Mouse (Mus musculus) midbrain, embryonic 14.5 days (tissue): Measurements from ENCODE around the gene Gm10100. TPM values are rescaled to one million over a fixed set of nuclear protein-coding genes. Genes with fewer than 3 reads are reported as not detected.
"Not testable (repeated sequence)": the region's sequence is repeated elsewhere in the genome, so short reads cannot be mapped to it uniquely, and the experiment has no call there.

Source experiments
- ATAC-seq: fragments of 200-750 bp; cut with Nextera tagmentation; 2 replicates; pipeline ENCODE4 v1.8.0; 2017; ENCODE audit warnings: moderate number of reproducible peaks, moderate library complexity; ENCODE audit not compliant: low FRiP score, low TSS enrichment
- DNase-seq: peaks from one replicate; pipeline ENCODE4 v3.0.0-alpha.2; 2015
- H3K27ac ChIP-seq: fragments of 300-500 bp; sonication (generic); replicated peaks from 2 replicates; pipeline ENCODE4 v1.5.1; 2014; ENCODE audit warnings: mild to moderate bottlenecking, low read depth, low read length, moderate library complexity
- H3K27me3 ChIP-seq: fragments of 300-500 bp; sonication (generic); 2 replicates; pipeline ENCODE4 v1.6.1; 2014; ENCODE audit warnings: low read length, control low read depth, mixed read lengths; ENCODE audit not compliant: control insufficient read depth, insufficient read depth
- H3K36me3 ChIP-seq: fragments of 300-500 bp; sonication (generic); 2 replicates; pipeline ENCODE4 v1.6.1; 2014; ENCODE audit warnings: low read length, control low read depth; ENCODE audit not compliant: control insufficient read depth, insufficient read depth
- H3K4me1 ChIP-seq: fragments of 300-500 bp; sonication (generic); 2 replicates; pipeline ENCODE4 v1.6.1; 2014; ENCODE audit warnings: mild to moderate bottlenecking, antibody characterized with exemption, low read length, control low read depth; ENCODE audit not compliant: control insufficient read depth, insufficient read depth
- H3K4me2 ChIP-seq: fragments of 300-500 bp; sonication (generic); 2 replicates; pipeline ENCODE4 v1.6.1; 2014; ENCODE audit warnings: mild to moderate bottlenecking, low read length, moderate library complexity
- H3K4me3 ChIP-seq: fragments of 300-500 bp; sonication (generic); replicated peaks from 2 replicates; pipeline ENCODE4 v1.5.1; 2014; ENCODE audit warnings: low read depth, low read length
- H3K9ac ChIP-seq: fragments of 300-500 bp; sonication (generic); replicated peaks from 2 replicates; pipeline ENCODE4 v1.6.1; 2014; ENCODE audit warnings: mild to moderate bottlenecking, low read length, moderate library complexity
- H3K9me3 ChIP-seq: fragments of 300-500 bp; sonication (generic); 2 replicates; pipeline ENCODE4 v1.6.1; 2016; ENCODE audit warnings: low read length, control low read depth, mixed read lengths; ENCODE audit not compliant: control insufficient read depth
- WGBS: fragments of 180-500 bp; shearing (Covaris S2); extraction: QIAGEN DNeasy Blood & Tissue Kit; methylation state at CpG from one replicate; pipeline ENCODE4 v1.1.7; 2014; 5-methylcytosine and 5-hydroxymethylcytosine counted together
- polyA plus RNA-seq: library from polyadenylated mRNA; unstranded; fragments of >200 nt; fragmentation: Nextera tagmentation; extraction: Ambion mirVana; gene quantifications from 2 replicates; pipeline ENCODE4 v1.2.1, GENCODE M21; 2014

The Gm10100 gene
- polyA plus RNA-seq, 1 experiment from 2014 or later: not detected

- H3K4me2 ChIP-seq, H3K9ac ChIP-seq, ATAC-seq, H3K36me3 ChIP-seq, H3K4me1 ChIP-seq, DNase-seq, H3K4me3 ChIP-seq, H3K27ac ChIP-seq, H3K9me3 ChIP-seq, H3K27me3 ChIP-seq: not testable (repeated sequence)
- WGBS: 79% methylated on average over 1 of the region's 1 CpGs
These were observed 44.9 kb downstream of the Gm10100 start, which contains the start of gene Gm3238 for GRCm38 (mm10) chr10:77771225-77771624. Gene Gm3238 (minus strand): TSS chr10:77771325.

DNA sequence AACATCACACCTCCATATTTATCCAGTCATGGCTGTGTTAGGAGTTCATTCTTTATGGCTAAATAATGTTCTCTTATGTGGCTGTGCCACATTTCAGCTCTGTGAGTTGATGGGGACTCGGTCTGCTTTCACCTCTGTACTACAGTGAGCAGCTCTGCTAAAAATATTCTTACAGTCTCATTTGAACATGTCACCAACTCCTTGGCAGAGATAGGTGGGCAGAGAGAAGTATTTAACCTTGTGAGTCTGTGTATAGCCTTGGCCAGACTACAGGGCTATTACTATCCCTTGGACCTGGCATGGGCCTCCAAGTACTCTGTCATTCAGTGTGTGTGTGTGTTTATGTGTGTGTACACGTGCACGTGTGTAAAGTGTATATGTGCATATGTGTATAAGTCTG lies 45.9 kb downstream of the Gm10100 start:
- WGBS: 88% methylated on average over 2 of the region's 3 CpGs
- H3K9ac ChIP-seq, H3K27ac ChIP-seq: not testable (repeated sequence)

More for the DNA sequence above, 45.9 kb downstream of the Gm10100 start:
- ATAC-seq, H3K27me3 ChIP-seq, H3K4me1 ChIP-seq, H3K9me3 ChIP-seq, H3K4me3 ChIP-seq, H3K4me2 ChIP-seq, H3K36me3 ChIP-seq, DNase-seq: not testable (repeated sequence)

Other genes starting within 250 kb of the Gm10100 start
- 37.4 and 41.2 TPM in 2 replicates for gene Fam207a, start 210.7 kb upstream of the Gm10100 start, polyA plus RNA-seq
- gene Itgb2, start 196.2 kb upstream of the Gm10100 start, polyA plus RNA-seq: 0.49 and 0.91 TPM in 2 replicates
- 52.1 and 71.8 TPM in 2 replicates for gene Pttg1ip, start 144.8 kb upstream of the Gm10100 start, polyA plus RNA-seq
- gene Sumo3, start 120.4 kb upstream of the Gm10100 start, polyA plus RNA-seq: 253 and 287 TPM in 2 replicates
- 16.3 TPM in 1 of 2 replicates, not detected in the other for gene Gm49325, start 120.3 kb upstream of the Gm10100 start, polyA plus RNA-seq
- gene Ube2g2, start 104.2 kb upstream of the Gm10100 start, polyA plus RNA-seq: 55.6 and 66.6 TPM in 2 replicates
- 0.88 and 1.3 TPM in 2 replicates for gene Tspear, start 39.9 kb upstream of the Gm10100 start, polyA plus RNA-seq
- gene Gm19402, start 35.7 kb upstream of the Gm10100 start, polyA plus RNA-seq: not detected in 2 replicates
- not detected in 2 replicates for gene Gm9508, start 29.3 kb upstream of the Gm10100 start, polyA plus RNA-seq
- gene Gm10272, start 19.9 kb upstream of the Gm10100 start, polyA plus RNA-seq: not detected in 2 replicates
- not detected in 2 replicates for gene Gm10024, start 15.0 kb upstream of the Gm10100 start, polyA plus RNA-seq
- gene Gm10142, start 10.7 kb upstream of the Gm10100 start, polyA plus RNA-seq: not detected in 2 replicates
- gene Krtap12-1, start 5.9 kb upstream of the Gm10100 start, polyA plus RNA-seq: not detected in 2 replicates
- not detected in 2 replicates for gene Gm18596, start 16.2 kb downstream of the Gm10100 start, polyA plus RNA-seq
- gene Gm9736, start 24.9 kb downstream of the Gm10100 start, polyA plus RNA-seq: not detected in 2 replicates
- gene Gm3233, start 33.2 kb downstream of the Gm10100 start, polyA plus RNA-seq: not detected in 2 replicates
- not detected in 2 replicates for gene Gm3238, start 44.8 kb downstream of the Gm10100 start, polyA plus RNA-seq
- not detected in 2 replicates for gene Gm7138, start 50.5 kb downstream of the Gm10100 start, polyA plus RNA-seq
- gene Gm3250, start 56.1 kb downstream of the Gm10100 start, polyA plus RNA-seq: not detected in 2 replicates
- not detected in 2 replicates for gene Gm7137, start 61.7 kb downstream of the Gm10100 start, polyA plus RNA-seq
- not detected in 2 replicates for gene Gm9639, start 68.6 kb downstream of the Gm10100 start, polyA plus RNA-seq
- gene Gm19668, start 72.6 kb downstream of the Gm10100 start, polyA plus RNA-seq: not detected in 2 replicates
- not detected in 2 replicates for gene Gm9507, start 85.4 kb downstream of the Gm10100 start, polyA plus RNA-seq
- not detected in 2 replicates for gene Gm2696, start 88.2 kb downstream of the Gm10100 start, polyA plus RNA-seq
- not detected in 2 replicates for gene Krtap10-4, start 100.6 kb downstream of the Gm10100 start, polyA plus RNA-seq
- gene Krtap10-10, start 109.5 kb downstream of the Gm10100 start, polyA plus RNA-seq: not detected in 2 replicates
- not detected in 2 replicates for gene Gm36176, start 120.3 kb downstream of the Gm10100 start, polyA plus RNA-seq
- not detected in 2 replicates for gene Gm10318, start 126.4 kb downstream of the Gm10100 start, polyA plus RNA-seq
- not detected in 2 replicates for gene Gm3285, start 135.5 kb downstream of the Gm10100 start, polyA plus RNA-seq
- 14.3 and 15.7 TPM in 2 replicates for gene Lrrc3, start 176.1 kb downstream of the Gm10100 start, polyA plus RNA-seq
- 3.6 TPM in 2 replicates for gene Trpm2, start 244.1 kb downstream of the Gm10100 start, polyA plus RNA-seq